Mouse (Mus musculus) liver, postnatal 0 days (tissue): Measurements from ENCODE around the gene Rgs6.

Experiments used
- CTCF ChIP-seq: sonication (generic); IDR thresholded peaks from 2 replicates; pipeline ENCODE4 v1.5.1; 2016; ENCODE audit warnings: antibody characterized with exemption, low read depth
- EP300 ChIP-seq: IDR thresholded peaks from 2 replicates; pipeline ENCODE4 v1.6.1; 2016; ENCODE audit warnings: antibody characterized with exemption, low read depth, mild to moderate bottlenecking

DNA sequence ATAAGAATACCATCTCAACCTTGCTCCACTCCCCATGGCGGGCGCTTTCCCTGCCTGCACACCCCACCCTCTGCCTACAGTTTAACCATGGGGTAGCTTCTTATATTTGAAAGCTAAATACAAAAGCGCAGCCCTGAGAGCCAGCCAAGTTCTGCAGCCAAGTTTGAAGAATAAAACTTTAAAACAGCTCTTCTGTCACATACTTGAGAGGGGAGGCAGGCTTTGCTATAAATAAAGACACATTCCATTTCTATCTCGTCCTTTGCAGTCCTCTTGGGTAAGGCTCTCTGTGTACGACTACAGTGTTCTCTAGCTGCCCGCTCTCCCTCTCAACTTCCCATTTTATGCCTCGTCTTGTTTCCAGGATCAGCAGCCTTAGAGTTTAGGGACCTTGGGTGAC is 76.5 kb downstream of the Rgs6 start:
- TF ChIP-seq CTCF, result no peak
- TF ChIP-seq EP300, result no peak
